Mouse (Mus musculus) MEL (cell line): Measurements from ENCODE around the gene Mast3.

ENCODE experiments used
- CTCF ChIP-seq, 3 experiments: IDR thresholded peaks in 2 of 3; conservative IDR thresholded peaks in 1 of 3; 2 replicates each; pipeline ENCODE4 v1.5.1; 2011 to 2012; ENCODE audit warnings: low read length in 3 of 3, low read depth in 2 of 3, mild to moderate bottlenecking in 2 of 3, improper control_type of control experiment in 1 of 3, inconsistent platforms in 1 of 3, mixed read lengths in 1 of 3, moderate library complexity in 1 of 3; ENCODE audit not compliant: control insufficient read depth in 1 of 3, insufficient read depth in 1 of 3, poor library complexity in 1 of 3, severe bottlenecking in 1 of 3
- E2F4 ChIP-seq: IDR thresholded peaks from 2 replicates; pipeline ENCODE4 v1.6.1; 2011; ENCODE audit warnings: low read depth, low read length, improper control_type of control experiment, borderline replicate concordance
- EP300 ChIP-seq, 2 experiments: IDR thresholded peaks; 2 replicates each; pipeline ENCODE4 v1.6.1; 2011; ENCODE audit warnings: improper control_type of control experiment in 2 of 2, low read length in 2 of 2, low read depth in 1 of 2, mild to moderate bottlenecking in 1 of 2
- HCFC1 ChIP-seq: IDR thresholded peaks from 2 replicates; pipeline ENCODE4 v1.6.1; 2012; ENCODE audit warnings: low read depth, mild to moderate bottlenecking, inconsistent platforms, low read length, improper control_type of control experiment, moderate library complexity
- MAFK ChIP-seq: IDR thresholded peaks from 2 replicates; pipeline ENCODE4 v1.6.1; 2011; ENCODE audit warnings: low read depth, mild to moderate bottlenecking, low read length, improper control_type of control experiment, borderline replicate concordance
- MXI1 ChIP-seq: IDR thresholded peaks from 2 replicates; pipeline ENCODE4 v1.6.1; 2011; ENCODE audit warnings: mild to moderate bottlenecking, low read depth, low read length, improper control_type of control experiment
- POLR2A ChIP-seq, 2 experiments: IDR thresholded peaks; 2 replicates each; pipeline ENCODE4 v1.6.1; 2011 to 2012; ENCODE audit warnings: low read length in 2 of 2, mild to moderate bottlenecking in 2 of 2, control low read depth in 1 of 2, improper control_type of control experiment in 1 of 2, low read depth in 1 of 2, moderate library complexity in 1 of 2; ENCODE audit not compliant: control insufficient read depth in 1 of 2, insufficient read depth in 1 of 2, poor library complexity in 1 of 2
- RAD21 ChIP-seq: IDR thresholded peaks from 2 replicates; pipeline ENCODE4 v1.6.1; 2011; ENCODE audit warnings: mild to moderate bottlenecking, low read depth, low read length, improper control_type of control experiment
- RCOR1 ChIP-seq: IDR thresholded peaks from 2 replicates; pipeline ENCODE4 v1.6.1; 2012; ENCODE audit warnings: low read depth, mild to moderate bottlenecking, inconsistent platforms, low read length, improper control_type of control experiment
- TAL1 ChIP-seq: IDR thresholded peaks from 2 replicates; pipeline ENCODE4 v1.6.1; 2012; ENCODE audit warnings: mild to moderate bottlenecking, inconsistent platforms, low read length, moderate library complexity, mixed read lengths
- USF1 ChIP-seq: IDR thresholded peaks from 2 replicates; pipeline ENCODE4 v1.6.1; 2014; ENCODE audit warnings: low read depth, mild to moderate bottlenecking, inconsistent platforms, low read length, improper control_type of control experiment, moderate library complexity
- ZC3H11A ChIP-seq: IDR thresholded peaks from 2 replicates; pipeline ENCODE4 v1.6.1; 2012; ENCODE audit warnings: low read depth, mild to moderate bottlenecking, inconsistent platforms, low read length, improper control_type of control experiment

- TF ChIP-seq MXI1: no peak
- TF ChIP-seq POLR2A (IDR thresholded peaks at IDR 0.05; ENCODE audit: control insufficient read depth in 1 of 2, insufficient read depth in 1 of 2, low read depth in 1 of 2, low read length in 2 of 2, poor library complexity in 1 of 2): no peak
- no peak for TF ChIP-seq ZC3H11A
- TF ChIP-seq EP300 (IDR thresholded peaks at IDR 0.05; ENCODE audit: low read depth in 1 of 2, low read length in 2 of 2): no peak
- TF ChIP-seq CTCF (IDR thresholded peaks at IDR 0.05 in 2 of 3, conservative IDR thresholded peaks at IDR 0.05 in 1 of 3; ENCODE audit: control insufficient read depth in 1 of 3, insufficient read depth in 1 of 3, low read depth in 2 of 3, low read length in 3 of 3, poor library complexity in 1 of 3, severe bottlenecking in 1 of 3): no peak
- TF ChIP-seq USF1: no peak
- no peak for TF ChIP-seq RAD21
- TF ChIP-seq TAL1: no peak
- no peak for TF ChIP-seq HCFC1
- no peak for TF ChIP-seq E2F4
- no peak for TF ChIP-seq MAFK
- TF ChIP-seq RCOR1: no peak
These were observed 31.4 kb downstream of the Mast3 start for GRCm38 (mm10) chr8:70773410-70773809.
